Mouse (Mus musculus) liver, postnatal 0 days (tissue): ENCODE results near the gene Cldnd2.

Experiments used
- CTCF ChIP-seq: sonication (generic); IDR thresholded peaks from 2 replicates; pipeline ENCODE4 v1.5.1; 2016; ENCODE audit warnings: antibody characterized with exemption, low read depth
- EP300 ChIP-seq: IDR thresholded peaks from 2 replicates; pipeline ENCODE4 v1.6.1; 2016; ENCODE audit warnings: antibody characterized with exemption, low read depth, mild to moderate bottlenecking

- TF ChIP-seq CTCF (no peak), EP300 (no peak)
Measured at GRCm38 (mm10) chr7:43448246-43448645, 7.7 kb downstream of the Cldnd2 start.
